Mouse (Mus musculus) CH12.LX (cell line): ENCODE measurements at regions not wholly inside any gene's neighbourhood (a gene's known extent, or its start where the extent isn't known, plus 50 kb on each side); places are given as distances from the start of the nearest gene placed in this dataset.

Source experiments
- CHD1 ChIP-seq: IDR thresholded peaks from 2 replicates; pipeline ENCODE4 v1.6.1; 2012; ENCODE audit warnings: low read depth, low read length, improper control_type of control experiment, inconsistent platforms
- CTCF ChIP-seq, 2 experiments: IDR thresholded peaks in 1 of 2; conservative IDR thresholded peaks in 1 of 2; 2 replicates each; pipeline ENCODE4 v1.5.1; 2011 to 2012; ENCODE audit warnings: low read depth in 2 of 2, low read length in 2 of 2, improper control_type of control experiment in 1 of 2, inconsistent platforms in 1 of 2, mild to moderate bottlenecking in 1 of 2, moderate library complexity in 1 of 2
- ELF1 ChIP-seq: IDR thresholded peaks from 2 replicates; pipeline ENCODE4 v1.6.1; 2014; ENCODE audit warnings: low read depth, mild to moderate bottlenecking, inconsistent platforms, low read length, improper control_type of control experiment
- MAX ChIP-seq: IDR thresholded peaks from 2 replicates; pipeline ENCODE4 v1.6.1; 2011; ENCODE audit warnings: low read length, improper control_type of control experiment
- MEF2A ChIP-seq: IDR thresholded peaks from 2 replicates; pipeline ENCODE4 v1.6.1; 2014; ENCODE audit warnings: low read depth, mild to moderate bottlenecking, inconsistent platforms, low read length, improper control_type of control experiment, borderline replicate concordance
- NRF1 ChIP-seq: IDR thresholded peaks from 2 replicates; pipeline ENCODE4 v1.6.1; 2014; ENCODE audit warnings: low read depth, mild to moderate bottlenecking, inconsistent platforms, low read length, improper control_type of control experiment, moderate library complexity
- USF1 ChIP-seq: IDR thresholded peaks from 2 replicates; pipeline ENCODE4 v1.6.1; 2014; ENCODE audit warnings: low read depth, mild to moderate bottlenecking, inconsistent platforms, low read length, improper control_type of control experiment

- TF ChIP-seq CHD1 (no peak), ELF1 (no peak), CTCF (conservative IDR thresholded peaks at IDR 0.05 in 1 of 2, IDR thresholded peaks at IDR 0.05 in 1 of 2; ENCODE audit: low read depth in 2 of 2, low read length in 2 of 2) (no peak), MAX (no peak), USF1 (no peak), MEF2A (no peak), NRF1 (no peak)
Observed at GRCm38 (mm10) chr13:97538441-97538840, 222.0 kb downstream of the Gm10260 start.
